Comparison of ENCODE assay signal across 23 mouse cellular contexts in the genomic region with DNA sequence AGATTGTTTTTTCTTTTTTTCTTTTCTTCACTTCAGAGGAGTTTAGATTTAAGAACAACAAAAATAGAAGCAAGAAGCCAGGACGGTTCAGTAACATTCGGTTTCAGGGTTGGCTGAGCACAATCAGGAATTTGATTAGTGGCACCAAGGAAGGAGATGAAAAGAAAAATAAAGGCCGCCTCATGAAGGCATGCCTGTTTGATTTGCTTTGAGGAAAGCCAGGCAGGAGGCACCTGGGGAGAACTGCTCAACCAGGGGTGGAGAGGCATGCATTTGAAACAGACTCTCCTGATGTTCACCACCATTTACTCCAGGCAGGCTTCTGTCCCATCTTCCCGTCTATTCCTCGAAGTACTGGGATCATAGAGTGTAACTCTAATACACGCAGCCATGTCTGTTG.
"Had no signal": no experiment of that assay in that cellular context is flagged by ENCODE, and none has a peak within 500 bp of the region (broad histone marks: within the 10 kb centered on the region; RNA-seq: fewer than 3 reads in every experiment).

No protein-coding gene starts in this region.

- H3K27ac ChIP-seq: heart, adult 2 months; heart, embryonic 13.5 days; heart, embryonic 15.5 days; hindbrain, embryonic 13.5 days; hindbrain, embryonic 15.5 days; hindbrain, postnatal 0 days; limb, embryonic 13.5 days; limb, embryonic 15.5 days; liver, embryonic 12.5 days; liver, embryonic 14.5 days had no signal

- H3K27me3 ChIP-seq: heart, embryonic 13.5 days; heart, embryonic 15.5 days; hindbrain, embryonic 13.5 days; hindbrain, embryonic 15.5 days; limb, embryonic 15.5 days; liver, embryonic 12.5 days had no signal

- H3K9ac ChIP-seq: heart, embryonic 13.5 days; heart, embryonic 15.5 days; hindbrain, embryonic 13.5 days; hindbrain, embryonic 15.5 days; limb, embryonic 13.5 days; limb, embryonic 15.5 days; liver, embryonic 12.5 days; liver, embryonic 14.5 days had no signal

- DNase-seq: gastrocnemius, postnatal 14 days; gastrocnemius, postnatal 36 days; heart, adult 11 months; heart, adult 2 months; heart, postnatal 14 days; heart, postnatal 36 days; kidney, adult 11 months; kidney, adult 8-10 months; kidney, postnatal 36 days; layer of hippocampus, adult 9-11 months; layer of hippocampus, postnatal 36 days; left cerebral cortex, postnatal 4 days had no signal

- ATAC-seq: hindbrain, postnatal 0 days; intestine, embryonic 16.5 days; liver, embryonic 12.5 days had no signal

- H3K4me2 ChIP-seq: heart, embryonic 11.5 days; heart, embryonic 13.5 days; heart, embryonic 15.5 days; hindbrain, embryonic 13.5 days; hindbrain, embryonic 15.5 days; limb, embryonic 13.5 days; limb, embryonic 15.5 days; liver, embryonic 12.5 days had no signal

- H3K36me3 ChIP-seq: heart, embryonic 13.5 days; heart, embryonic 15.5 days; hindbrain, embryonic 13.5 days; hindbrain, embryonic 15.5 days; limb, embryonic 13.5 days; limb, embryonic 15.5 days; liver, embryonic 12.5 days had no signal

- H3K4me1 ChIP-seq: heart, embryonic 13.5 days; heart, embryonic 15.5 days; limb, embryonic 13.5 days; limb, embryonic 15.5 days; liver, embryonic 12.5 days had no signal

- H3K4me3 ChIP-seq: heart, adult 2 months; heart, embryonic 13.5 days; heart, embryonic 15.5 days; hindbrain, embryonic 13.5 days; hindbrain, embryonic 15.5 days; limb, embryonic 13.5 days; limb, embryonic 15.5 days; liver, embryonic 12.5 days had no signal

- H3K9me3 ChIP-seq: heart, embryonic 13.5 days; heart, embryonic 15.5 days; hindbrain, embryonic 13.5 days; hindbrain, embryonic 15.5 days; limb, embryonic 13.5 days; limb, embryonic 15.5 days; liver, embryonic 12.5 days had no signal
